Mouse (Mus musculus) mesoderm, embryonic 11.5 days (tissue): ENCODE data around the gene Gldc.
A peak's percentile ranks its signal among the peaks of the same experiment; 100 is the strongest.

Source experiments
- DNase-seq: peaks from one replicate; pipeline ENCODE4 v3.0.0-alpha.2; 2012; ENCODE audit warnings: low read depth, low spot score

Gene Gldc

DNA sequence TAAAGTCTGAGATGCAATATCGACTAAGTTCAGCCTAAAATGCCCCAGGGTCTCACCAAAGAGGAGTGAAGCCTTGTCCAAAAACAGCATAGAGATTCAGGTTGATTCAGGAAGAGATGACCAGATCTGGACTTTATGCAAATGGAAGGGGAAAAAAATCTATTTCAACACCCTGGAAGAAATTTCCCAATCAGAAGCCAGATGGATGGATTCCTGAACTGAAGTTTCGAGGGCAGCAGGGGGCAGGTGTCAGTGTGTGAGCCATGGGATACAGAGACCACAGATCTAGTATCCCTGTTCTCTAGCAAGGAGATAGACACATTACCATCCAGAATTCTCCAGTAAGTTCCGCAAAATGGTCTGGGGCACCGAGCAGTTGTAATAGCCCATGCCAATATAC lies 17.0 kb downstream of the Gldc start:
- no peak for DNase-seq

DNA sequence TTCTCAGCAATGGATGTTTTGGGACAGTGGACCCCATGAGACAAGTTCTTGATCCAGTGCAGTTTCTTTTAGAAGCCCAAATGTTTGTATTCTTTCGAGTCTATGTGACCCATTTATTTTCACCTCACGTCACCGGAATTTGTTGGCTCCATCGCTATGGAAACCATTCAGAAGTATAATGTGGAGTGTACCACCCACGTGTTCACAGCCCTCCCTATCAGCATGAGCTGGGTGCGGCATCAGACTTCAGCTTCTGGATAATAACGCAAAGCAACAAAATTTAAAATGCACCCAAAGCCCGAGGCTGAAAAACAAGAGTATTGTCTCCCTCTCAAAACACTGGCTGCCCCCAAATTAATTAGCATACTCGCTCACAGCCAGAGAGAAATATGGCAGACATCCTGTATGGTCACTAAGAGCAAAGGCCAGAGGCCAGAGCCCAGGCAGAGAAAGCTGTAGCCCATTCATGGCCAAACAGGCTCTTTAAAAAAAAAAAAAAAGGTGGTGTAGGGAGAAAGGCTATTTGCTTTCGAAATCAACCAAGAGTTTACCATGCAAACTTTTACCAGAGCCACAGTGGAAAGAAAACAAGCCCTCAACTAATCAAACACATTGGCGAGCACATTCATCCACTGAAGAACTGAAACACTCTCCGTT lies 18.1 kb downstream of the Gldc start:
- DNase-seq: peak; percentile 44

DNA sequence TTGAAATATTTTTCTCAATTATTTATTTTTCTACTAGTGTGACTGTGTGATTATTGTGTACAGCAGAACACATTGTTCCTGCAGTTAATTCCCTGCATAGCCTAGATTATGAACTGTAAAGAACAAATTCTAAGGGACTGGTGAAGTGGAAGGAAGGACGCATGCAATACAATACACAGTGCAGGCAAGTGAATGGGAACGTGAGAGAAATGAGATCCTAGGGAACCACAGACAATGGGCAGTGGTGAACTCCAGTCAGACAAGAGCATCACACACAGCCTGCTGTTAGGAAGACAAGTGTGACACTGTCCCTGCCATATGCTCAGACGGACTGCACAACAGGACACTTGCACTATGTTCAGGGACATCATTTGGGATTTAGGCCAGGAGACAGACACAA lies 21.5 kb downstream of the Gldc start:
- DNase-seq: peak; percentile 64

DNA sequence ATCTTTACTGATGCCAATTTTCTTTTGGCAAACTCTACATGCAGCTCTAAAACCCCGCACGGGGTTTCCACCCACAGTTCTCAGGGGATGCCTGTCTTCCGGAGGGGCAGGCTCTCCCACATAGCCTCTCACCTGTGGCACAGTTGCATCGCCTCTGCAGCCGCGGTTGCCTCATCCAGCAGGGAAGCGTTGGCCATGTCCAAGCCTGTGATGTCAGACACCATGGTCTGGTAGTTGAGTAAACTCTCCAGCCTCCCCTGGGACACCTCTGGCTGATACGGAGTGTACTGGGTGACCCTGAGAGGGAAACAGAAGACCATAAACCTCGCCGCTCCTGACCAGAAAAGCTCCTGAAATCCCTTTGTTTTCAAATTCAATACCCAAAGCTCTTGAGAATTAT lies 23.9 kb downstream of the Gldc start:
- DNase-seq: no peak

DNA sequence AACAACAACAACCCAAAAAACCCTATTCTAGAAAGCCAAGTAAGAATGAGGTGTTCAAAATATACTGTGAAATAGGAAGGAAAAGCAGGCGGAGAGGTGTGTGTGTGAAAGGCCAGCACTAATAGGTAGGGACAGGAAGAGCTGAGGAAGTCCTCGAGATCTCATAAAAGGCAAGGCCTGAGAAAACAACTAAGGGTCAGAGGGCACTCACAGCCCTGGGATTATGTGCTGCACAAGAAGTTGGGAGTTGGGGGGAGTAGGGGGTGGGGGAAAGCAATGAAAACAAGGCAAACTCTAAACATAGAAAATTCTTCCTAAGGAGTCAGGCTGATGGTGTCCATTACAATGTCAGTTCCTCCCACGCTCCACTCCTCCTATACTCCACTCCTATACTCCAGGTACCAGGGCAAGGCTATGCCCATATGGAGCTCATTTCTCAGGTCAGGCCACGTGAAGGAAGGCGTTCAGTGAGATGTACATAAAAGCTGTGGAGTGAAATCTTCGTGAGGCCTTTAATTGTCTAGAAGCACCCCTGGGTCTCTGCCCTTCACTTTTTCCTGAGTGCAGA lies 25.9 kb downstream of the Gldc start:
- DNase-seq: peak; percentile 25

DNA sequence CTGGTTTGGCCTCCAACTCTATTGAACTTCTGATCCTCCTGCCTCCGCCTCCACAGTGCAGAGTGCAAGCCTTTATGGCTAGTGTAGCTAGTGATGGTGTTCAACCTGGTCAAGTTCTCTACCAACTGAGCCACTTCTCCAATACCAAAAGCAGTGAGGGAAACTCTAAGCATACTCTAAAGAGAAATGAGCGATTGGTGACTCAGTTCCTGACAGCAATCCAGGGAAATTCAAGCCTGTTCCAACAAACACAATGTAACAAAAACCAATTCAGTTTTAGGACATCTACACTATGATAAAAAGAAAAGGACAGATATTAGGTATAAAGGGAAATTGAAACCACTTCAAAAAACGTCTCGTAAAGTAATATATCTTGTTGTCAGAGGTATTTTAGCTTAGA lies 27.9 kb downstream of the Gldc start:
- DNase-seq: no peak

DNA sequence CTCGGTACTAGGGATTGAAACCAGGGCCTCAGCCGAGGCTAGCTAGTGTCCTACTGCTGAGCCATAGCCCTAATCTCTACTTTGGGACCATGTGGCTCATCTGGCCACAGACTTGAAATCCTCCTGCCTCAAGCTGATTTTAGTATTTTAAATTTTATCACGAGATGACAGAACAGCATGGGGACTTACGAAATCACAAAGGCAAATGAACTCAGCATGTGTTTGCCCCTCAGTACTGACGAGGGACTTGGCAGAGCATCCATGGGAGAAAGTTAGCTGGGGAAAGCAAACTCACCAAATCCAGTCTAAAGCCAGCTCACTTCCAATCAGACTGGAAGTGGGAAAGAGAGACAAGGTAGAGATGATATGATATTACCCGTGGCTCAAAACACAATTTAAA lies 28.5 kb downstream of the Gldc start:
- DNase-seq: no peak

DNA sequence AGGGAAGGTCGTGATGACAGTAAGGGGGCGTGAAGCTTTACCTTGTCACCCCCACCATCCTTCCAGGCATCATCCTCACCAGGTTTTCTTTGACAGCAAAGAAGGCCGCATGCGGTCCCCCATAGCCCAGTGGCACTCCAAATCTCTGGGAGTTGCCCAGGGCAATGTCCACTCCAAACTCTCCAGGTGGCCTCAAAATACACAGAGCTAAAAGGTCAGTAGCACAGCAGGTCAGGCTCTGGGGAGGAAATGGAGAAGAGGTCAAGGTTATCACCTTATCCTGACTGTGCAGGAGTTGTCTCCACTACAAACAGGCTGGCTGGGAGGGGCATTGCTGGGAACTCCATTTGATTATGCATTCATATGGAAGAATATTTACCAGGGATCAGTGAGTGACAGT lies 30.1 kb downstream of the Gldc start:
- DNase-seq: no peak

DNA sequence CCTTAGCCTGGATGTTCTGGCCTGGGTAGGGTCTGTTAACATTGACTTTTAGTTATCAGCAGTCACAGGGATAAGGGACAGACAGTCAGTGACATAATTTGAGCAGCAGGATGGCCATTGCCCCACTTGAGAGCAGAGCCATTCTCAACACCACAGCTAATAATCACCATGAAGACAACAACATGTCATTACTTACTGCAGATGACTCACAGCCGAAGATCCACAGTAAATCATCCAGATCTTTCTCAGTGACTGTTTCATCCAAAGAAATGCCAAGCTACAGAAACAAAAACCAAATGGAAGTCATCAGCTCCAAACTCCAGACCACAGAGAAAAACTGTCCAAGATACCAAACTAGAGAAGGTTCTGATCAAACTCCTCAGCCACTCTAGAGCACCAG lies 38.9 kb downstream of the Gldc start:
- DNase-seq: no peak

DNA sequence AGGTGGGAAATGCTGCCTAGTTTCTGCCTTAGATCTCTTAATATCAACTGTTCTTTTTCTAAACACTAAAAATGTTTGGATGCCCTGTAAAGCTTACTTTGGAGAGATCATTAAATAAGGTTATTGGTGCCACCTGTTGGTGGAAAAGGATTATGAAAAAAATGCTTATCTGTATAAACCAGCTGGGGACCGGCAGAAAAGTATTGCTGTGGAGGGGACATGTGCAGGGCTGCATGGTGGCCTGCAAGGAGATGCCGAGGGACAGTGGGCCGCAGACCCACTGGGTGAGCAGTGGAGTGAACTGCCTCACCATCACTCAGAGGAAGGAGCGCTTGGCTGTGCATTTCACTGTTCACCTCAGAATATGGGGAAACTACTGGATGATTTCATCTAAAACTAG lies 47.1 kb downstream of the Gldc start:
- peak; percentile 19 for DNase-seq

DNA sequence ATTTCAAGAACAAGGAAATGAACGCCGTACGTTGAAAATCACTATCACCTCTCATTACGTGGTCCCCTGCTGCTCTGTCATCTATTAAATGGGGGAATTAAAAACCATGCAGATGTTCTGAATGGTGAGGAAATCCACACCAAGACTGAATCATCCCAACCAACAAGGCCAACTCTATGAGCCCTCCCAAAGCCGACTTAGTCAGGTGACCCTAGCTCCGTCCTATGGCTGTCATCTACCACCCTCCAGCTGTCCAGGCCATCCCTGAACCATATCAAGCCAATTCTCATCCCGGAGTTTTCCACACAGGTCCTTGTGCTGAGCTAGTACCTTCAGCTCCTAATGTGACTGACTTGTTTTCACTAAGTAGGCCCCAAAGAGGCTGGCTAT lies 49.6 kb downstream of the Gldc start:
- no peak for DNase-seq

DNA sequence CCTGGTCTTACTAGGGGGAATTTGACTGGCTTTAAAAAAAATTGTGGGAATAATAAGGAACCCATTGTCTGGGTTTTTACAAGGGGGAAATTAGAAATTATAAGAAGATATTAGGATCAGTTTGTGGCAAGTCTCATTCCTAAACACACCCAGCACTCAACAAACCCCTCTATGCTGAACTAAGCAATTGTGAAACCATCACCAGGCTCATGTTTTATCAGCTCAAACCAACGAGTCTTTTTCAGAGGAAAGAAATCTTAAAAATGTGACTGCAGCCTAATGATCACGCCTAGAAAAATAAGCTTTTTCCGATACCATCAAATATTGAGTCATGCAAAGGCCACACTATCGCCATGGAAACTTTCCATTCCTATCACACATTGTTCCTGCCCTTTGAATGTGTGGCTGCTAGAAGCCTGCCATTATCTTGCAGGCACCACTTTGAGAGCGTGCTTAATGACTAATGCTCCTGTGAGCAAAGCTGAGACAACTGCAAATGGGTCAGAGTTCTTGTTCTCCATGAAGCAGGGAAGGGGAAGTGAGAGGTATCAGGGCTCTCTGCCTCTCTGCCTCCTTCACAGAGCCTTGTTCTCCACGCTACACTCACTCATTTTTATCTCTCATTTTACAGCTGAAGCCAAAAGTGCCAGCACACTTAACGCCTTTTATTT lies 50.1 kb downstream of the Gldc start:
- DNase-seq: no peak

DNA sequence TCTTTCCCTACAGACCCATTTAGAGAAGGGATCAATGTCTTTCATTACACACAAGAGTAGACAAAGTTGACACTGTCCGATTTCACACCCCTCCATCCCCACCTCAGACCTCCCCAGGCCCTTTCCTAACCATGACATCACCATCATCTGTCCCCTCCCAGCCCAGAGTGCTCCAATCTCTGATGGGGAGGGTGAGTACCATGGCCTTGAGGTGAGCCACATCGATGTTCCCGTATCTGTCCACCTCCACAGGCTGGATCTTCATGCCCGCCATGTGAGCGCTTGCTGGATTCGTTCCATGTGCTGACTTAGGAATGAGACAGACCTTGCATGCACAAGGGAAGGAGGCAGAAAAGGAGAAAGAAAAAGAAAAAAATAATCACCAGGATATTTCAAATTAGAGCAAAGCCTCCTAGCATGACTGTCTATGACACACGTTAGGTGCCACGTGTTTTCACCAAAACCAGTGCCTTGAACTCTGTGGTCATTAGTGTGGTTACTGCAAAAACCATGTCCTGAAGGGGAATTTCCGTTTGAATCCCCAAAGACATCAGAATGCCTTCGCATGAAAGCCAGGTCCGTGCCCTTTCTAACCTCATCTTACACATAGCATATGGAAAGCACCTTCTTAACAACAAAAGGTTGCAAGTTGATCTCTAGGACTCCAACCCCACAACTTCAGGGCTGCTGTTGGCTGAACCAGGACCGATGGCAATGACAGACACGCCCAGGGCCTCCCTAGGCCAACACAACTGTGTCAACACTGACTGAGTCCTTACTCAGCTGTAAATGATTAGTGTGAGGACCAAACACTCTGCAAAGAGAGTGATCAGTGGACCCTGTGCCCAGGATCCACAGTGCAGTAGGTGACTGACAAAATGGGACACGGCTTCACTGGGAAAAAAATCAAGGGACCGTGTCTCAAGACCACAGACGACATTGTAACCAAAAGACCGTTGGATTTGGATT lies 56.6 kb downstream of the Gldc start:
- DNase-seq: no peak

DNA sequence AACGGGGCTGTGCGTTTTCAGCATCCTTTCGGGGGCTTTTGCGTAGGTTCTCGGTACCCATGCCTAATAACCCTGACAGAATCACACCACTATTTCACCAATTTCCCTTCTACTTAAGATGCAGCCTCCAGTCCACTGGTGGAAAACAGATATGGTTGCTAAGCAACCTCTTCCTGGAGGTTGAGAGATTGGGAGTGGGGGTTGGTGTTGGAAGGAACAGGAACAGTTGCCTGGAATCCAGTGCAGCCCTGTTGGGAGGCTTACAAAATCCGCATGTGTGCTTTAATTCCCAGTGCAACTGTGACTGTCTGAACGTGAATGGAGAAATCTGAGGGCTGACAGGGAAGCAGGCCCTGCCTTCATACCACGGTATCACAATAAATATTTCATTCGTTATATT lies 57.5 kb downstream of the Gldc start:
- DNase-seq: peak; percentile 14

DNA sequence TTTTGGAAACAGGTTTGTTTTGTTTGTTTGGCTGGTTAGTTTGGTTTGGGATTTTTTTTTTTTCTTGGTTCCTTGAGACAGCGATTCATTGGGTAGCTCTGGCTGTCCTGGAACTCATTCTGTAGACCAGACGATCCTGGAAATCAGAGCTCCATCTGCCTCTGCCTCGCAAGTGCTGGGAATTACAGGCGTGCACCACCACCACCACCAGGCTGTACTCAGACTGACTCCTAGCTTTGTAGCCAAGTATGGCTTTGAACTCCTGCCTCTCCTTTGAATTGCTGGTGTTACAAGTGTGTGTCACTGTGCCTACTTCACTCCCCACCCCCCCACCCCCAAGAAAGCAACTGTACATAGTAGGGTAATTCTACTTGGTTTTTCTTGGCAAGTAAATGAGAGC lies 58.0 kb downstream of the Gldc start:
- DNase-seq: no peak

DNA sequence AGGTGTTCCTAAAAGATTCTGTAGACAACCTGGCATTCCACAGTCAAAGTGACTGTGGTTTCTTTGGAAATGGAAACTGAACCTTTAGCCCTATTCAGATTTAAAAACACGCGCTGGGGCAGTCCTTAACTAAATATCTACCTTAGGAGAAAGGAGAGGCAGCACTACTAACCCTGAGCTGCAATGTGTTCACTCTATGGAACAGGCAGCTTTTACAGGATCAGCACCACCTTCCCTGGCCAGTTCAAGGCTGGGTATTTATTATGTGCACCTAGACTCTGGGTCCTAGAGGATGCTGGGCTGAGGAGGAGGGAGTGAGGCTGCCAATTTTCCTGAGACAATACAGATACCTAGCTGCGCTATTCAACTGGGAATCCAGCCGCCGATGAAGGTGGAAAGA lies 59.6 kb downstream of the Gldc start:
- no peak for DNase-seq

DNA sequence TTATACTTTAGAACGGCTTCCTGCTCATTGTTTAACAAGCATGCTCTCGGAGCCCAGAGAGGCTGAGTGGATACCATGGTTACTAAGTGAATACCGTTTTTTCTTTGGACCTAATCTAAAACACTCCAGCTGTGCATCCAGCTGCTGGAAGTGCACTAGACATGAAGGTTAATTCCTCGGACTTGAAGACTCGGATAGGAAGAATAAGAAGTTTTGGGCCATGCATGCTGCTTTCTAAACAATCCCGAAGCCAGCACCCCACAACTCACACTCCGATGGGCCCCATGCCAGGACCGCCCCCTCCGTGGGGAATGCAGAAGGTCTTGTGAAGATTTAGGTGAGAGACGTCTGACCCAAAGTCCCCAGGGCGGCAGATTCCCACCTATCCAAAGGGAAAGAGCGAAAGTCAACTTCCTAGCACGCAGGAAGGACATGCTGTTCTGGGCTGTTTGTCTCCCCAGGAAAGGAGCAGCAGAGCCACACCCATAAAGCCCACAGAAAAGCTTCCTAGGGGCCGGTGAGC lies 60.2 kb downstream of the Gldc start:
- DNase-seq: no peak

DNA sequence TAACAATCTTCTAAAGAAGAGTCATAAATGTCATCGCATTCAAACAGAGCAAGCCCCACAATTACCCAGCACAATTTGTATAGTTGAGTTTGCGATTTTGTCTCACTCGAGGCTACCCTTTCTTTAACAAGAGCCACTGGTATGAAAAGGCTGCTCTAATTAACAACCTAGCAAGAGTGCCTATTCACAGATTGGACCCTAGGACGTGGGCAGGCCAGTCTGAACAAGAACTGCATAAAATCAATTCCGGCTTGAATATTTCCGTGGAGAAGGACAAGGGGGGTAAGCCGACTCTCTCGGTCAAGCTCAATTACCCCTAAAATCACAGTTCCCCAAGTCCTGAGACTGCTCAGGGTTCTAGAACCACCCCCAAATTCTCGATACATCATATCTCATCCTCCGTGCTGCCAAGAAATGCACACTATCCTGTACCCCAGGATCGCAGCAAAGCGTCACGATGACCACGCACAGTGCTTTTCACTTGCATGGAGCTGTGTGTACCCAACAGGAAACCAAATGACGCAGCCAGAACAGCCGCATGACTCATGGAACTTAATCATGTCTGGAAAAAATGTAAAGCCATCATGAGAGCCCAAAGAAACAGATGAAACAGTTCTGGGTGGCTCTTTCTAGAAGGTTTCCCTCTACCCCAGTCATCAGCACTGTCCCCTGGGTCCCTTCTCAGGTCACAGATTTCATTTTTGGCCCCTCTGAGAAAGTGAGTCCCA lies 62.1 kb downstream of the Gldc start:
- DNase-seq: no peak

DNA sequence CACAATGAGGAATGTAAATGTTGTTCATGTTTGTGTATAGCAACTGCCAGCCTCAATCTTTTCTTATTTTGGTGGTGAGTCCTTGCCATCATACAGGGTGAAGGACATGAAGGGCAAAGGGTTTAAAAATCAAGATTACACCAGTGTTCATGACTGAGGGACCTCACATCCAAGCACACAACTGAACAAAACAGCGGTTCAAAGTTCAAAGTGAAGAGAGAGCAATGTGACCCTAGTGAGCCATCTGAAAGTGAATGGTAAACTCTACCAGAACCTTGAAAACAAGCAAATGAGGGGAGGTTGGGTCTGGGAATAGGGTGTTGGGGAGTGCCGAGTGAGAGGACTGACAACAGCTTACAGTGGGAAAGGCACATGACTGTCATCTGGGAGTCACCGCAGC lies 63.8 kb downstream of the Gldc start:
- DNase-seq: no peak

DNA sequence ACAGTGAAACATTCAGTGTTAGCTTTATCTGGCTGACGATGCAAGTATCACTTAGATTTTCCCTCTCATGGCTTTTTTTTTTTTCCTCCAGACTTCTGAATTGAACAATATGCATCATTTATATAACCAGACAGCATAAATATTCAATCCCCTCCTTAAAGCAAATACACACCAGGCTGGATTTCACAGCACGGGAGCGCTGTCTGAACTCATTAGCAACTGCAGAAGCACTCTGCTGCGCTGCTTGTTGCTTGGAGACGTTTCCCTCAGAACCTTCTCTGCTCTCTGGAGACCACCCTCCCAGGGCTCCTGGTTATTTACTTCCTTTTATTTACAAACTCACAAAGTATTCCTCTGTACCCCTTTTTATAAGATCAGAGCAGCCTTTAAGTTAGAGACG lies 66.1 kb downstream of the Gldc start:
- DNase-seq: no peak

DNA sequence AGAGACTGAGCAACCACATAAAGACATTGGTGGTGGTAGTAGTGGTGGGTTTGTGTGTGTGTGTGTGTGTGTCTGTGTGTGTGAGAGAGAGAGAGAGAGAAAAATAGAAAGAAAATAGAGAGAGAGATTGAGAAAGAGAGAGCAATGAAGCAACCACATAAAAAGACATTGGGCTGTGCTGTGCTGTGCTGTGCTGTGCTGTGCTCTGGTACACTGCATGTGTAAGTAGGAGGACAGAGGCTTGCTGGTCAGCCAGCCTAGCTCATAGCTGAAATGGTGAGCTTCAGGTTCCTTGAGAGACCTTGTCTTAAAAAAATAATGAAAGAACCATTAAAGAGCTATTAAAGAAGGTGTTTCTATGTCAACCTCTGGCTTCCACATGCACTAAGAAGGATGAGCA lies 66.6 kb downstream of the Gldc start:
- no peak for DNase-seq
